Mouse (Mus musculus): ENCODE results near the gene Pcmt1. TPM values are rescaled to one million over a fixed set of nuclear protein-coding genes. Genes with fewer than 3 reads are reported as not detected.

Gene Pcmt1
- polyA plus RNA-seq, 1 experiment from 2014 or later, result 143 TPM

DNA sequence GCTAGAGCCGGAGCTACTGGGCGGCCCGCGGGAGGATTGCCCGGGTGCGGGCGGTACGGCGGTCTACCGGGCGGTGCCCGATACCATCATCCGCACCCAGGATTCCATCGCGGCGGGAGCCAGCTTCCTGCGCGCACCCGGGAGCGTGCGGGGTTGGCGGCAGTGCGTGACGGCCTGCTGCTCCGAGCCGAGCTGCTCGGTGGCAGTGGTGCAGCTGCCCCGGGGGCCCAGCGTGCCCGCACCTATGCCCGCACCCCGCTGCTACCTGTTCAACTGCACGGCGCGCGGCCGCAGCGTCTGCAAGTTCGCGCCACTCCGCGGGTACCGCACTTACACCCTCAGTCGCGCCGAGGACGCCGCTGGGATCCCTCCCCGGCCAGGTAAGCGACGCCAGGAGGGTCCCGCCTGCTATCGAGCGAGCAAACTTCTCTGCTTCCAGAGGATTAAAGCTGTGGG, 90.7 kb downstream of the Pcmt1 start:
- Histone ChIP-seq H3K27ac (ENCODE audit: low read length) (no peak overlapping the region), H3K4me3 (ENCODE audit: low read length) (peak overlapping the region; percentile 68), H3K36me3 (ENCODE audit: control insufficient read depth, insufficient read depth) (no peaks in the 10 kb centered on the region), H3K9ac (ENCODE audit: low read length) (peak overlapping the region; percentile 62), H3K9me3 (replicated peaks; ENCODE audit: control insufficient read depth, low read length) (no peaks in the 10 kb centered on the region), H3K27me3 (ENCODE audit: control insufficient read depth, insufficient read depth, low read length) (peaks cover 12% of the 10 kb centered on the region), H3K4me2 (ENCODE audit: low read depth, low read length) (peak overlapping the region; percentile 97), H3K4me1 (ENCODE audit: control insufficient read depth, insufficient read depth, low read length) (peaks cover 7% of the 10 kb centered on the region; the same call in 1 of the 2 replicates)
- WGBS, result under 1% methylated on average over 54 of the region's 54 CpGs
- 0 out of 2 replicates have a peak, but pooled peaks have one; percentile 3 for ATAC-seq (replicated peaks; ENCODE audit: extremely low read depth, insufficient read depth, low FRiP score)

DNA sequence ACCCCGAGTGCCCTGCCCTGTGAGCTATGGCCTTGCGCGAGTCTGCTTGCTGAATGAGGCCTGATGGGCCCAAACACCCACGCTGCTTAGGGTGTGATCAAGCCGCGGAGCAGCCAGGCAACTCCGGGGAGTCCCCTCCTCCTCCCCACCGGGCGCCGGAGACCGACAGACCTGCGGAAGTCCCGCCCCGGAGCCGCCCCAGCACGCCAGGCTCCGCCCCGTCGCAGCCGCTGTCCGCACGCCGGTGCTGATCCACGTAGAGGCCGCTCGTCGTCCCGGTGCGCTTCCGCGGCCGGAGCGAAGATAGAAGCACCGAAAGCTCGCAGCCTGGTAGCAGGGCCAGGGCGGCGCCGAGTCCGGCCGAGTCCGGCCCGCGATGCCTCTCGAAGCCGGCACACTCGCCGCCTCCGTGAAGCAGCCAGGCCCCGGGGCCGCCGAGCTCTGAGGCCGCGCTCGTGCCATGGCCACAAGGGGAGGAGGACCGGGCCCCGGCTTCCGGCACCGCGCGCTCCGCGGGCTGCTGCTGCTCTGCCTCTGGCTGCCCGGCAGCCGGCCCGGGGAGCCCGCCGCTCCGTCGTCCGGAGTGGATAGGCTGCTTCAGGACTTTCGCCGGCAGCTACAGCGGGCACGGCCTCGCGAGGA, 91.2 kb downstream of the Pcmt1 start, which contains the start of gene Lrp11:
Lrp11 (plus strand) TSS at position 209 of the 642 bp plus-strand sequence.
- Histone ChIP-seq H3K4me2 (ENCODE audit: low read depth, low read length) (peak within 1 kb of the TSS; percentile 97), H3K27ac (ENCODE audit: low read length) (peak within 1 kb of the TSS; percentile 35; the same call in 1 of the 2 replicates), H3K27me3 (ENCODE audit: control insufficient read depth, insufficient read depth, low read length) (peaks cover 12% of the 10 kb centered on the region), H3K4me3 (ENCODE audit: low read length) (peak within 1 kb of the TSS; percentile 68), H3K4me1 (ENCODE audit: control insufficient read depth, insufficient read depth, low read length) (peaks cover 7% of the 10 kb centered on the region; the same call in 1 of the 2 replicates), H3K36me3 (ENCODE audit: control insufficient read depth, insufficient read depth) (no peaks in the 10 kb centered on the region), H3K9me3 (replicated peaks; ENCODE audit: control insufficient read depth, low read length) (no peaks in the 10 kb centered on the region), H3K9ac (ENCODE audit: low read length) (peak within 1 kb of the TSS; percentile 77)
- peak; percentile 98 for ATAC-seq (replicated peaks; ENCODE audit: extremely low read depth, insufficient read depth, low FRiP score)
- WGBS, result under 1% methylated on average over 76 of the region's 76 CpGs

DNA sequence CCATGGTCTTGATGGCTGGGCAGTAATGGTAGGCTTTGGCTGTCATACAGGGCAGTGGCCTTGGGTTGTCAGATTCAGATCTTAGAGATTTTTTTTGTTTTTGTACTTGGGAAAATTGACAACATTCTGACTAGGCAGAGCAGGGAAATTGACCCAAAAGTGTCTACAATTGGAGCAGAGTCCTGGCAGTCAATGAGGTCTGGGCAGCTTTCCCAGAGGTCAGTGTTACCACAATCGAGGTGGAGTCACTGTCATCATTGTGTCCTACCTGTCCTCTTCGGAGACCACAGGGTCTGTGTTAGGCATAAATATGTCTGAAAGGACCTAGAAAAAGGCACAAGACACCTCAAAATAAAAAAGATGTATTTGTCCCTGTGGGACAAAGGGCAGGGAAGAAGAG, 94.2 kb downstream of the Pcmt1 start:
- Histone ChIP-seq H3K36me3 (ENCODE audit: control insufficient read depth, insufficient read depth) (no peaks in the 10 kb centered on the region), H3K9ac (ENCODE audit: low read length) (no peak overlapping the region), H3K27ac (ENCODE audit: low read length) (no peak overlapping the region), H3K27me3 (ENCODE audit: control insufficient read depth, insufficient read depth, low read length) (peaks cover 9% of the 10 kb centered on the region), H3K4me3 (ENCODE audit: low read length) (no peak overlapping the region), H3K4me1 (ENCODE audit: control insufficient read depth, insufficient read depth, low read length) (peaks cover 7% of the 10 kb centered on the region; the same call in 1 of the 2 replicates), H3K4me2 (ENCODE audit: low read depth, low read length) (no peak overlapping the region), H3K9me3 (replicated peaks; ENCODE audit: control insufficient read depth, low read length) (no peaks in the 10 kb centered on the region)
- 57% methylated on average over 2 of the region's 2 CpGs for WGBS
- no peak for ATAC-seq (replicated peaks; ENCODE audit: extremely low read depth, insufficient read depth, low FRiP score)

DNA sequence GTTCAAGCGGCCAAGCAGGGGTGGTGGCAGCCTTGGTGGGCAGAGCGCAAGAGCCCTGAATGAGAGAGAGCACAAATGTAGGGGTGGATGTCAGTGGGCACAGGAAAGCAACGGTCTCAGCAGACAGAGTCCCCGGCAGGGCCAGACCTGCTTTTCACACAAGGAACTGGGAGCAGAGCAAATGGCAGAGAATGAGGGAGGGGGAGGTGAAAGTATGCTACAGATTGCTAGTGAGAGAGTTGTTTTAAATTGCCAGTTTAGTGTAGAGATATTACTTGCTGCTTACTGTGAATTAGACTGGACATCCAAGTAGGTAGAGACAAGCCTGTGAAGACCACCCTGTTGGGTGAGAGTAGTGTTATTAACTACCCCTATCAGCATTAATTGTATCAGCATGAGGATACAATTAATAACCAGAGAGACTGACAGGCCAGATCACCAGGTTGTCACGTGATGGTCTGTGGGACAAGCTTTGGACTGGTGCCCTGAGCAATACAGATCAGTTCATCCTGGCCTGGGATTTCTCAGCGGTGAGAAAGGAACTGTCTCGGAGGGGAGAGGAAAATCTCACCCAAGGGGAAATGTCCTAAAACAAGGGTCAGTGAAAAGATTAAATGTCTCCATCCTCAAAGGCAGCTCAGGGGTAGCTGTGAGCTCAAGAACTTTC, 97.9 kb downstream of the Pcmt1 start:
- no peak for ATAC-seq (replicated peaks; ENCODE audit: extremely low read depth, insufficient read depth, low FRiP score)
- H3K9me3 ChIP-seq (replicated peaks; ENCODE audit: control insufficient read depth, low read length), result no peaks in the 10 kb centered on the region
- no peaks in the 10 kb centered on the region for H3K4me1 ChIP-seq (ENCODE audit: control insufficient read depth, insufficient read depth, low read length)
- no peaks in the 10 kb centered on the region for H3K36me3 ChIP-seq (ENCODE audit: control insufficient read depth, insufficient read depth)
- H3K4me3 ChIP-seq (ENCODE audit: low read length), result no peak overlapping the region
- H3K9ac ChIP-seq (ENCODE audit: low read length), result no peak overlapping the region
- H3K27ac ChIP-seq (ENCODE audit: low read length), result no peak overlapping the region
- no peaks in the 10 kb centered on the region for H3K27me3 ChIP-seq (ENCODE audit: control insufficient read depth, insufficient read depth, low read length)
- no peak overlapping the region for H3K4me2 ChIP-seq (ENCODE audit: low read depth, low read length)
- WGBS, result 33% methylated on average over 7 of the region's 7 CpGs

DNA sequence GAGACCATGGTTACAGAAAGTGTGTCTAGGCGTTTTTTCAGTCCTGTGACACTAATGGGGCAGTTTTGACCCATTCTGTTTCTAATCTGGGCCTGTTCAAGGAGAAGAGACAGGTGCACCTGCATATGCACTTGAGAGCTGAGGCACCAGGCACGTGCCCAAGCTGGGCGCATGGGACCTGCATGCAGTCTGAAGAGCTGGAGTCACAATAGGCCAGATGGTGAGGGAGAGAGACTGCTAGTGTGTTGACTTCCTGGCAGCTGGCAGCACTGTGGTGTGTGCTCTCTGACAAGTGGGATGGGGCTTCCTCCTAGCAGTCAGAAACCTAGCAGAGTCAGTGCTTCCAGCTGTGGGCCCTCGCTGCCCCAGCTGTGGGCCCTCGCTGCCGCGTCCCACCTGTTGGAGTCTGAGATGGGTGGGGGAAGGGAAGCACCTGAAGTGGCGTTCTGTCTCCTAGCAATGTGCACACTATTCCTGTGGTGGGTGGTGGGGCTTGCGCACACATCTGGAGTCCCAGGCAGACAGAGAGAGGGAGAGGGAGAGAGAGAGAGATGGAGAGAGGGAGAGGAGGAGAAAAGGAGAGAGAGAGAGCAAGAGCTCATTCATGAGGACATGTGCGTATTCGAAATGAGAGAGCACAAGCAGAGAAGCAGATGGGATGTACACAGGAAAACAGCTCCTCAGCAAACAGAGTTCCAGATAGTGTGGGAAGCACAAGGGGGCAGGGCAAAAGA, 98.6 kb downstream of the Pcmt1 start:
- Histone ChIP-seq H3K27ac (ENCODE audit: low read length) (no peak overlapping the region), H3K4me1 (ENCODE audit: control insufficient read depth, insufficient read depth, low read length) (no peaks in the 10 kb centered on the region), H3K27me3 (ENCODE audit: control insufficient read depth, insufficient read depth, low read length) (no peaks in the 10 kb centered on the region), H3K4me2 (ENCODE audit: low read depth, low read length) (no peak overlapping the region), H3K36me3 (ENCODE audit: control insufficient read depth, insufficient read depth) (no peaks in the 10 kb centered on the region), H3K9ac (ENCODE audit: low read length) (no peak overlapping the region), H3K9me3 (replicated peaks; ENCODE audit: control insufficient read depth, low read length) (no peaks in the 10 kb centered on the region), H3K4me3 (ENCODE audit: low read length) (no peak overlapping the region)
- ATAC-seq (replicated peaks; ENCODE audit: extremely low read depth, insufficient read depth, low FRiP score), result peak; percentile 18; the same call in 1 of the 2 replicates
- WGBS, result 30% methylated on average over 11 of the region's 11 CpGs

DNA sequence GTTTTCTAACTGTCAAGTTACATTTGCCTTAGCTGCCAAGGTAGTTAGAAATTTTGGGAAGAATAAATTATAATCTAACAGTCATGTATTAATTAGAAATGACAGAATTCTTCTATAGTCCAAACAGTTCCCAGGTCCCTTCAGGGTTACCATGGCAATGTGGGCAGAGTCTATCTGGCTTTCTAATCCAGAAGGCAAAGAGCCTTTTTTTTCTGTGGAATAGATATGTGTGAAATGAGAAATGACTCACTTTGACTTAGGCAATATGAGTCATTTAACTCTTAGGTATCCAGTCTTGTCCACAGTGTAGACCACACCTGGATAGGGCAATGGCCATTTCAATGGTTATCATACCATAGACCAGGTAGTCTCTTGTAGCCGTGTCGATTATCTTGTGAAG, 99.5 kb downstream of the Pcmt1 start:
- no peaks in the 10 kb centered on the region for H3K9me3 ChIP-seq (replicated peaks; ENCODE audit: control insufficient read depth, low read length)
- WGBS, result 90% methylated on average over 2 of the region's 2 CpGs
- H3K4me1 ChIP-seq (ENCODE audit: control insufficient read depth, insufficient read depth, low read length), result no peaks in the 10 kb centered on the region
- no peak overlapping the region for H3K4me2 ChIP-seq (ENCODE audit: low read depth, low read length)
- no peak overlapping the region for H3K9ac ChIP-seq (ENCODE audit: low read length)
- H3K36me3 ChIP-seq (ENCODE audit: control insufficient read depth, insufficient read depth), result no peaks in the 10 kb centered on the region
- H3K27me3 ChIP-seq (ENCODE audit: control insufficient read depth, insufficient read depth, low read length), result no peaks in the 10 kb centered on the region
- H3K4me3 ChIP-seq (ENCODE audit: low read length), result no peak overlapping the region
- H3K27ac ChIP-seq (ENCODE audit: low read length), result no peak overlapping the region
- no peak for ATAC-seq (replicated peaks; ENCODE audit: extremely low read depth, insufficient read depth, low FRiP score)

Other genes with a start within 250 kb of the Pcmt1 start
- gene Ulbp1, start 207.5 kb downstream of the Pcmt1 start, polyA plus RNA-seq (2015; fragmentation: Nextera tagmentation; extraction: Ambion mirVana), result 8.1 and 9.2 TPM in 2 replicates
- gene Lrp11, start 91.3 kb downstream of the Pcmt1 start, polyA plus RNA-seq (2015; fragmentation: Nextera tagmentation; extraction: Ambion mirVana), result 0.84 and 1.3 TPM in 2 replicates
- 31.8 and 32.4 TPM in 2 replicates for gene Nup43, start 13.6 kb downstream of the Pcmt1 start, polyA plus RNA-seq (2015; fragmentation: Nextera tagmentation; extraction: Ambion mirVana)
- gene Lats1, start 78 bp upstream of the Pcmt1 start, polyA plus RNA-seq (2015; fragmentation: Nextera tagmentation; extraction: Ambion mirVana), result 3.1 TPM in 2 replicates
- 34.1 and 45.5 TPM in 2 replicates for gene Katna1, start 44.9 kb upstream of the Pcmt1 start, polyA plus RNA-seq (2015; fragmentation: Nextera tagmentation; extraction: Ambion mirVana)
- 85.6 and 99.2 TPM in 2 replicates for gene Ginm1, start 111.7 kb upstream of the Pcmt1 start, polyA plus RNA-seq (2015; fragmentation: Nextera tagmentation; extraction: Ambion mirVana)
- 28.1 and 34.1 TPM in 2 replicates for gene Ppil4, start 111.8 kb upstream of the Pcmt1 start, polyA plus RNA-seq (2015; fragmentation: Nextera tagmentation; extraction: Ambion mirVana)
- 0.34 and 0.38 TPM in 2 replicates for gene Zc3h12d, start 151.3 kb upstream of the Pcmt1 start, polyA plus RNA-seq (2015; fragmentation: Nextera tagmentation; extraction: Ambion mirVana)

Data from heart, embryonic 16.5 days (tissue).